Mouse (Mus musculus) layer of hippocampus, adult 2 months (tissue): ENCODE measurements at regions not wholly inside any gene's neighbourhood (a gene's known extent, or its start where the extent isn't known, plus 50 kb on each side); places are given as distances from the start of the nearest gene placed in this dataset.

Source experiments
- DNase-seq, 2 experiments: peaks; one replicate each; pipeline ENCODE4 v3.0.0; 2022; ENCODE audit warnings: low spot score in 2 of 2
- H3K27ac ChIP-seq: fragments of 200-600 bp; 2 replicates; pipeline ENCODE4 v1.8.1; 2022
- H3K4me3 ChIP-seq: fragments of 200-600 bp; 2 replicates; pipeline ENCODE4 v1.8.1; 2022; ENCODE audit warnings: mild to moderate bottlenecking
- CTCF ChIP-seq: fragments of 200-600 bp; conservative IDR thresholded peaks from 2 replicates; pipeline ENCODE4 v1.8.1; 2022; ENCODE audit warnings: antibody characterized with exemption, mild to moderate bottlenecking, moderate library complexity

GRCm38 (mm10) chr17:64382894-64383293, 51.2 kb upstream of the Pja2 start:
- no peak overlapping the region for H3K27ac ChIP-seq
- no peak for TF ChIP-seq CTCF
- DNase-seq: no peak
- H3K4me3 ChIP-seq: no peak overlapping the region

DNA sequence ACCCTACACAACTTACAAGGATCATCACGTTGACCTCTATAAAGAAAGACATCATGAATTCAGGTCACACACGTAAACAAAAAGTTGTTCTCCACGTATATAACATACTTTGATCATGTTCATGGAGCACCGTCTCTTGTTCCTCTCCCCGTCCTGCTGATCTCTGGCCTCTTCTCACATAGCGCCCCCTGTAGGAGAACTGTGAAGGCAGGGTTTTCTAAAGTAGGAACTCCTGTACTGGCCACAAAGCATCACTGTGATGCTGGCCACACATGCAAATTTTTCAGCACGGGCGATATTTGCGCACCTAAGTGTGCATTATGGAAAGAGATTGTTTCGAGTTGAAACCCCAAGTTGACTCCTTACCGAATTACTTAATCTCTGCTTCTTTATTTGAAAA, 51.9 kb upstream of the Pja2 start:
- DNase-seq: no peak
- TF ChIP-seq CTCF: peak; percentile 41
- Histone ChIP-seq H3K27ac (no peak overlapping the region), H3K4me3 (no peak overlapping the region)

- no peak for DNase-seq
- H3K4me3 ChIP-seq: no peak overlapping the region
- H3K27ac ChIP-seq: no peak overlapping the region
- TF ChIP-seq CTCF: no peak
Observed at GRCm38 (mm10) chr17:64390349-64390748, 58.6 kb upstream of the Pja2 start.

GRCm38 (mm10) chr17:64397254-64397897, 65.7 kb upstream of the Pja2 start:
- no peak for DNase-seq
- Histone ChIP-seq H3K27ac (no peak overlapping the region), H3K4me3 (no peak overlapping the region)
- TF ChIP-seq CTCF: no peak

DNA sequence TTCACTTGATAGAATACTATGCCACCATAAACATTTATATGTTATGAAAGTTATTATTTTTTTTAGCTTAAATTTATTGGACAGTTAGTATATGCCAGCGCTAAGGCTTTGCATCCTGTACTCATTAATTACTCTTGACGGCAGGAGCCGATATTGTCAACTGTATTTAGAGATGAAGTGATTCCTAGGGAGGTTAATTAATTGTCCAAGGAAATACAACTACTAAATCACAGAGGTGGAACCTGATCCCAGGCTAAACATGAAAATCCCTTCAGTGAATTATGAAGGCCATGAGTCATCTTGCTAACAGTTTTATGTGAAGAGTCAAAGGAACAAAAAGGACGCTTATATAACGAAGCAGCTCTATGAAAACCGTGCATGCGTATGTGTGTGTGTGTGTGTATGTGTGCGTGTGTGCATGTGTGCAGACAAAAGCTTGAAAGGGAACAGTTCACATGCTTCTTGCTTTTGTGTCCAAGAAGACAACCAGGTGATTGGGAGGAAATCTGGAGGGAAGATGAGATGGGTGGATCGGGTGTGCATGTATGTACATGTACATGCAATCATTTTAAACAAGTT, 66.5 kb upstream of the Pja2 start:
- Histone ChIP-seq H3K27ac (no peak overlapping the region), H3K4me3 (no peak overlapping the region)
- TF ChIP-seq CTCF: no peak
- DNase-seq: no peak

DNA sequence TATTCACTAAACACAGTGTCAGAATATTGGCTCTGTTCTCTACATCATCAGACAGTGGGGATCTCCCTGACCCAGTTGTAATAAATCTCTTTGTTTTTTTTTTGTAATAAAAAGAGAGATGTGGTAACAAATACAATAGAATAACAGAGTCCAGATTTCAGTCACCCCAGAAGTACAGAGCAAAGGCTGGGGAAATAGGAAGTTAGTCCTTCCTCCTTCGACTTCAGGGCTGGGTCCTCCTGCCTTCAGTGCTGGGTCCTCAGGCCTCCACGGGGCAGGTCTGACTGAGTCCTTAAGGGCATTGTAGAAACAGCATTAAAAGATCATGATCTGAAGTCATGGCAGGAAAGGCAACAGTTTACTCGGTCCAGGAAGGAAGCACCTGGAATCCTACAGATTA, 67.0 kb upstream of the Pja2 start:
- no peak for TF ChIP-seq CTCF
- DNase-seq: no peak
- H3K27ac ChIP-seq: no peak overlapping the region
- no peak overlapping the region for H3K4me3 ChIP-seq

DNA sequence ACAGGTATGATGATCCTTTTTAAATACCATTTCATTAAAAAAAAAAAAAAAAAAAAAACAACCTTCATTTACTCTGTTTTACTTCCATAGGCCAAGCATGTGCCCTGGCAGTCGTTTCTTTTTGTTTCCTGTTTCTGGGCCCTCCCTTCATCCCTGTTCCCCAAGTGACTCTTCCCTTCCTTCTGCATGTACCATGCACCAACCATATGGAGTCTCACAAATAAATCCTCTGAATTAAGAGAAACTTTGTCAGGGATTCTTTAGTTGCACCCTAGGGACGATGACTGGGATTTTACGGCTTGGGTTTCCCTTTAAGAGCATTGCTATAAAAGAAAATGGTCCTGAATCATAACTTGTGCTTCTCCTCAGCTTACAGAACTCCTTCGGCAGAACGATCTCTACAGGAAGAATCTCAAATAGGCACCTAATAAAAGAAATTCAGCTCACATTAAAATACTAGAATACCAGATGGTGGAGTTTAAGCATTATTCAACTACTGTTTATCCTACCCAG, 75.1 kb upstream of the Pja2 start:
- no peak for TF ChIP-seq CTCF
- Histone ChIP-seq H3K27ac (peak overlapping the region; percentile 33; the same call in 1 of the 2 replicates), H3K4me3 (no peak overlapping the region)
- DNase-seq: no peak

- Histone ChIP-seq H3K27ac (peak overlapping the region; percentile 69), H3K4me3 (no peak overlapping the region)
- peak; percentile 17 to 60 for DNase-seq
- TF ChIP-seq CTCF: no peak
Observed at GRCm38 (mm10) chr17:64407255-64408011, 75.7 kb upstream of the Pja2 start.

DNA sequence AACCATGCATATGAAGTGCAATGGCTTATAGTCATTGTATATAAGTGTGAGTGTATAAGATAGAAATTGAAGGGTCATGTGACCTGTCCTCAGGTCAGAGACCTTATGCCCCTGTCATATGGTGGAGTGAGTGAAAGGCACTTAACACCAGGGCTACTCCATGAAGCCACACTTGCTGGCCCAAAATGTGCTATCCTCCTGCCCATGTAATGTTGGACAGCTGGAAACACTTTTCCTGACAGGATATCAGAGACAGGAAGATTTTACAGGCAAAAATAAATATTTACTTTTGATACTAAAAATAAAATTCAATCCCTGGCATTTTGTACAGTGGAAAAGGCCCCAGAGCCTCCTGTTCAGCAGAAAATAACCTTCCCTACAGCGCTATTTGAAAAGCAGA, 94.1 kb upstream of the Pja2 start:
- DNase-seq: no peak
- H3K4me3 ChIP-seq: no peak overlapping the region
- H3K27ac ChIP-seq: no peak overlapping the region
- no peak for TF ChIP-seq CTCF

DNA sequence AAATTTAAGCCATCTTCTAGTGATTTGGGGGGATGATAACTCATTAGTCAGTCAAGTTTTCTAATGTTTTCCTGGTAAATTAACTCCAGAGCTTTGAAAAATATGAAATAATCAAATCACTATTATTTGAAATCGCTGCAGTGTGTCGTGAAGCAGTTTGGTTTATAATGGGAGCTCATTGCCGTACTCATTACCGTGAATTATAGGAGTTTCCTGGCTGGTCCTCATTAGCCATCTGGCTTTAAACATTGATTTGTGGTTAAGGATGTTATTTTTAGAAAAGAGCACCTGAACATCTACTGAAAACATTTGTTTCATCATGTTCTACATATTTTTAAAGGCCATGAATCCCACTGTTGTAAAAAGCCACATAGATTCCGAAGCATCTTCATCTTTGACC, 94.8 kb upstream of the Pja2 start:
- H3K4me3 ChIP-seq: no peak overlapping the region
- H3K27ac ChIP-seq: no peak overlapping the region
- no peak for TF ChIP-seq CTCF
- no peak for DNase-seq

DNA sequence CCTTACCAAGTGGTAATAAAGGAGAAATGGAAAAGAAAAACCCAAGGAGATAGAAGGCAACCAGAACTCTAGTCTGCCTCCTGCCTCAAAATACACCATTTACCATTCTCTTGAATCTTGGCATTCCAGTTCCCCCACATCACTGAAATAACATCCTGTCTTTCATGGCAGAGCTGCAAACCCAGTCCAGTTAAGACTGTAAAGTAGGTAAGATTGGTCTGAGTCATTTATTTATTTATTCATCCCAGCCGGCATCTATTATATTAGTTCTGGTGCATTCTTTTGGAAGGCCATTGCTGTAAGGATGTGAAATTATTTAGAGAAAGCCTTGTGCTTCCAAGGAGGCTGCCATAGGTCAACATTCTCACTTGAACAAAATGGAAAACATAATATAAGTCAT, 107.9 kb upstream of the Pja2 start:
- no peak overlapping the region for H3K27ac ChIP-seq
- H3K4me3 ChIP-seq: no peak overlapping the region
- no peak for DNase-seq
- TF ChIP-seq CTCF: no peak

- TF ChIP-seq CTCF: no peak
- no peak overlapping the region for H3K4me3 ChIP-seq
- no peak for DNase-seq
- H3K27ac ChIP-seq: no peak overlapping the region
Observed at GRCm38 (mm10) chr17:64454736-64455135, 123.0 kb upstream of the Pja2 start.

- H3K4me3 ChIP-seq: no peak overlapping the region
Observed at GRCm38 (mm10) chr17:64466273-64466672, 134.3 kb upstream of the Man2a1 start.

DNA sequence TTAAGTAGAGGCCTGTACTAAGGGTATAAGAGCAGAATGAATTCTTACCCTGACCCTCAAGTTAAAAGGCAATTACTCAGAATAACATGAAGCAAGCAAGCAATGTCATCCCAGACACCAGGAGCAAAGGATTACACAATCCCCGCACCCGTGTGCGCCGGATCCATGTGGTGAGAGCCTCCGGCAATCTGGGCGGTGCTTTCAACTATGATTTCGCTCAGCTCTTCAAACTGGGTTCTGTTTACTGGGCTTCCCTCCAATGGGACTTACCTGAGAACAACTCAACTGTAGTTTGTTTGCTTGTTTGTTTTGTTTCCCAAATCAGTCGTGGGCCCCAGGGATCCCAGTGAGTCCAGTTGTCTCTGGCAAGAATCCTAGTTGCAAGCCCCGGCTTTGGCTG, 133.8 kb upstream of the Man2a1 start:
- DNase-seq: no peak
- no peak for TF ChIP-seq CTCF
- Histone ChIP-seq H3K27ac (no peak overlapping the region), H3K4me3 (no peak overlapping the region)

More at GRCm38 (mm10) chr17:64466273-64466672, 134.3 kb upstream of the Man2a1 start:
- TF ChIP-seq CTCF: no peak
- H3K27ac ChIP-seq: no peak overlapping the region
- no peak for DNase-seq
